In genomic region chr1:180813885-180814740, GRCm38 (mm10) we compare ENCODE assay signal across 8 mouse cellular contexts. TPM values are rescaled to one million over a fixed set of nuclear protein-coding genes. Genes with fewer than 3 reads are reported as not detected.
DNase-seq lines count a peak whose midpoint lies in the region; ATAC-seq and TF ChIP-seq lines count a peak whose summit lies in the region.

H3f3a (minus strand) TSS chr1:180813943.

- H3K36me3 ChIP-seq in embryonic facial prominence, embryonic 14.5 days (ENCODE audit: control insufficient read depth, insufficient read depth, low read length) = peaks cover 23% of the 10 kb centered on the region
- peaks cover 18% of the 10 kb centered on the region for H3K36me3 ChIP-seq in heart, embryonic 10.5 days
- peaks cover 16% of the 10 kb centered on the region for H3K36me3 ChIP-seq in kidney, embryonic 14.5 days (ENCODE audit: control insufficient read depth, insufficient read depth, low read length)
- H3K36me3 ChIP-seq in limb, embryonic 14.5 days (ENCODE audit: control insufficient read depth, insufficient read depth, low read length) = peaks cover 17% of the 10 kb centered on the region
- H3K36me3 ChIP-seq in midbrain, embryonic 15.5 days (replicated peaks) = peaks cover 7% of the 10 kb centered on the region
- H3K36me3 ChIP-seq in stomach, embryonic 15.5 days = peaks cover 12% of the 10 kb centered on the region; the same call in 1 of the 2 replicates

- ATAC-seq in embryonic facial prominence, embryonic 14.5 days (ENCODE audit: low read depth) = peak; percentile 70
- ATAC-seq in kidney, embryonic 14.5 days (ENCODE audit: low FRiP score, low TSS enrichment) = peak; percentile 82
- peak; percentile 68 for ATAC-seq in limb, embryonic 14.5 days (ENCODE audit: low FRiP score, low read depth)
- peak; percentile 79 for ATAC-seq in midbrain, embryonic 15.5 days (replicated peaks)
- peak; percentile 73 for ATAC-seq in stomach, embryonic 15.5 days (ENCODE audit: insufficient read depth, low FRiP score, low read depth)

- peak; percentile 83 for DNase-seq in 3134 (ENCODE audit: extremely low read depth, insufficient read length, low spot score)
- peak; percentile 74 for DNase-seq in adrenal gland, adult 8-10 months
- DNase-seq in embryonic facial prominence, embryonic 14.5 days (ENCODE audit: low spot score) = peak; percentile 77
- peak; percentile 90 for DNase-seq in heart, embryonic 10.5 days (ENCODE audit: low spot score)
- DNase-seq in limb, embryonic 14.5 days (ENCODE audit: low spot score) = peak; percentile 70

- peak within 1 kb of the TSS; percentile 74 for H3K4me2 ChIP-seq in embryonic facial prominence, embryonic 14.5 days (ENCODE audit: low read depth, low read length)
- peak within 1 kb of the TSS; percentile 73 for H3K4me2 ChIP-seq in kidney, embryonic 14.5 days (replicated peaks; ENCODE audit: low read depth, low read length)
- peak within 1 kb of the TSS; percentile 60 for H3K4me2 ChIP-seq in limb, embryonic 14.5 days (replicated peaks; ENCODE audit: low read depth, low read length, severe bottlenecking)
- peak within 1 kb of the TSS; percentile 56 for H3K4me2 ChIP-seq in midbrain, embryonic 15.5 days
- peak within 1 kb of the TSS; percentile 70 for H3K4me2 ChIP-seq in stomach, embryonic 15.5 days

- peak within 1 kb of the TSS; percentile 100 for H3K27ac ChIP-seq in embryonic facial prominence, embryonic 14.5 days (replicated peaks; ENCODE audit: low read depth, low read length)
- H3K27ac ChIP-seq in heart, embryonic 10.5 days = peak within 1 kb of the TSS; percentile 99
- peak within 1 kb of the TSS; percentile 99 for H3K27ac ChIP-seq in kidney, embryonic 14.5 days (ENCODE audit: low read depth, low read length)
- peak within 1 kb of the TSS; percentile 100 for H3K27ac ChIP-seq in limb, embryonic 14.5 days (replicated peaks; ENCODE audit: low read depth, low read length)
- H3K27ac ChIP-seq in midbrain, embryonic 15.5 days = peak within 1 kb of the TSS; percentile 100
- H3K27ac ChIP-seq in stomach, embryonic 15.5 days = peak within 1 kb of the TSS; percentile 100

- peak within 1 kb of the TSS; percentile 76 for H3K4me3 ChIP-seq in embryonic facial prominence, embryonic 14.5 days (ENCODE audit: low read depth, low read length)
- H3K4me3 ChIP-seq in heart, embryonic 10.5 days = peak within 1 kb of the TSS; percentile 95
- peak within 1 kb of the TSS; percentile 95 for H3K4me3 ChIP-seq in kidney, embryonic 14.5 days (ENCODE audit: low read length)
- H3K4me3 ChIP-seq in limb, embryonic 14.5 days (replicated peaks; ENCODE audit: low read length) = peak within 1 kb of the TSS; percentile 95
- H3K4me3 ChIP-seq in midbrain, embryonic 15.5 days = peak within 1 kb of the TSS; percentile 98
- H3K4me3 ChIP-seq in stomach, embryonic 15.5 days (replicated peaks) = peak within 1 kb of the TSS; percentile 72

- H3K27me3 ChIP-seq in embryonic facial prominence, embryonic 14.5 days (replicated peaks; ENCODE audit: control insufficient read depth, insufficient read depth, low read length) = no peaks in the 10 kb centered on the region
- no peaks in the 10 kb centered on the region for H3K27me3 ChIP-seq in heart, embryonic 10.5 days (ENCODE audit: insufficient read depth, poor library complexity, severe bottlenecking)
- no peaks in the 10 kb centered on the region for H3K27me3 ChIP-seq in kidney, embryonic 14.5 days (ENCODE audit: control insufficient read depth, insufficient read depth, low read length)
- no peaks in the 10 kb centered on the region for H3K27me3 ChIP-seq in limb, embryonic 14.5 days (ENCODE audit: control insufficient read depth, insufficient read depth, low read length)
- no peaks in the 10 kb centered on the region for H3K27me3 ChIP-seq in midbrain, embryonic 15.5 days (replicated peaks)
- H3K27me3 ChIP-seq in stomach, embryonic 15.5 days (replicated peaks) = no peaks in the 10 kb centered on the region

- H3K9me3 ChIP-seq in embryonic facial prominence, embryonic 14.5 days (ENCODE audit: control insufficient read depth, low read length) = no peaks in the 10 kb centered on the region
- no peaks in the 10 kb centered on the region for H3K9me3 ChIP-seq in heart, embryonic 10.5 days
- no peaks in the 10 kb centered on the region for H3K9me3 ChIP-seq in kidney, embryonic 14.5 days (ENCODE audit: control insufficient read depth, low read length)
- no peaks in the 10 kb centered on the region for H3K9me3 ChIP-seq in limb, embryonic 14.5 days (ENCODE audit: control insufficient read depth, low read length)
- no peaks in the 10 kb centered on the region for H3K9me3 ChIP-seq in midbrain, embryonic 15.5 days
- no peaks in the 10 kb centered on the region for H3K9me3 ChIP-seq in stomach, embryonic 15.5 days

- peaks cover 27% of the 10 kb centered on the region for H3K4me1 ChIP-seq in embryonic facial prominence, embryonic 14.5 days (ENCODE audit: control insufficient read depth, insufficient read depth, low read length)
- H3K4me1 ChIP-seq in heart, embryonic 10.5 days = peaks cover 29% of the 10 kb centered on the region
- peaks cover 6% of the 10 kb centered on the region; the same call in 1 of the 2 replicates for H3K4me1 ChIP-seq in kidney, embryonic 14.5 days (ENCODE audit: control insufficient read depth, insufficient read depth, low read length)
- H3K4me1 ChIP-seq in limb, embryonic 14.5 days (ENCODE audit: control insufficient read depth, insufficient read depth, low read length) = peaks cover 27% of the 10 kb centered on the region
- H3K4me1 ChIP-seq in midbrain, embryonic 15.5 days = peaks cover 40% of the 10 kb centered on the region
- peaks cover 15% of the 10 kb centered on the region for H3K4me1 ChIP-seq in stomach, embryonic 15.5 days

- 3% methylated on average over 25 of the region's 69 CpGs for WGBS in embryonic facial prominence, embryonic 14.5 days
- WGBS in heart, embryonic 10.5 days = 2% methylated on average over 58 of the region's 69 CpGs
- WGBS in kidney, embryonic 14.5 days = 2% methylated on average over 49 of the region's 69 CpGs
- WGBS in limb, embryonic 14.5 days = 2% methylated on average over 62 of the region's 69 CpGs
- WGBS in midbrain, embryonic 15.5 days = 2% methylated on average over 60 of the region's 69 CpGs
- 2% methylated on average over 50 of the region's 69 CpGs for WGBS in stomach, embryonic 15.5 days

- peak within 1 kb of the TSS; percentile 98 for H3K9ac ChIP-seq in embryonic facial prominence, embryonic 14.5 days (ENCODE audit: low read depth, low read length)
- H3K9ac ChIP-seq in kidney, embryonic 14.5 days (ENCODE audit: low read depth, low read length) = peak within 1 kb of the TSS; percentile 99
- H3K9ac ChIP-seq in limb, embryonic 14.5 days (ENCODE audit: low read depth, low read length, severe bottlenecking) = peak within 1 kb of the TSS; percentile 100
- peak within 1 kb of the TSS; percentile 98 for H3K9ac ChIP-seq in midbrain, embryonic 15.5 days
- peak within 1 kb of the TSS; percentile 97 for H3K9ac ChIP-seq in stomach, embryonic 15.5 days

- TF ChIP-seq POLR2A in limb, embryonic 14.5 days (IDR thresholded peaks at IDR 0.05; ENCODE audit: borderline replicate concordance, extremely low read depth, insufficient read depth, insufficient read length) = 0 out of 2 replicates have a peak, but pooled peaks have one; percentile 11

RNA-seq across cellular contexts. Expression of gene H3f3a, which starts in this region (rescaled TPM):
- 100 to 1,000 TPM; 575 to 749 (median 648) TPM for total RNA-seq in adrenal gland, adult 8-10 months (2022)
- polyA plus RNA-seq in embryonic facial prominence, embryonic 14.5 days (2014; fragmentation: Nextera tagmentation; extraction: Ambion mirVana) = 2,156 and 2,321 TPM in 2 replicates
- polyA plus RNA-seq in heart, embryonic 10.5 days (2016; fragmentation: Nextera tagmentation; extraction: Ambion mirVana) = 1,530 and 1,842 TPM in 2 replicates
- polyA plus RNA-seq in kidney, embryonic 14.5 days (2014; fragmentation: Nextera tagmentation; extraction: Ambion mirVana) = 2,845 and 3,531 TPM in 2 replicates
- polyA plus RNA-seq in limb, embryonic 14.5 days (2012; rRNA removed) = 1,296 and 1,586 TPM in 2 replicates
- polyA plus RNA-seq in limb, embryonic 14.5 days (2014; fragmentation: Nextera tagmentation; extraction: Ambion mirVana) = 2,743 and 2,800 TPM in 2 replicates
- polyA plus RNA-seq in midbrain, embryonic 15.5 days (2015; fragmentation: Nextera tagmentation; extraction: Ambion mirVana) = 3,070 and 3,123 TPM in 2 replicates
- polyA plus RNA-seq in stomach, embryonic 15.5 days (2015; fragmentation: Nextera tagmentation; extraction: Ambion mirVana) = 1,924 and 2,089 TPM in 2 replicates

Comparison
In these comparisons a context has a peak if more than half of its experiments do, and no peak if none do; other contexts are left out.
1. Peak in every context shown above with its lines: DNase-seq, ATAC-seq, H3K4me3 ChIP-seq and H3K27ac ChIP-seq.